Mouse (Mus musculus): Measurements from ENCODE around the gene Gm10277.

The Gm10277 gene

DNA sequence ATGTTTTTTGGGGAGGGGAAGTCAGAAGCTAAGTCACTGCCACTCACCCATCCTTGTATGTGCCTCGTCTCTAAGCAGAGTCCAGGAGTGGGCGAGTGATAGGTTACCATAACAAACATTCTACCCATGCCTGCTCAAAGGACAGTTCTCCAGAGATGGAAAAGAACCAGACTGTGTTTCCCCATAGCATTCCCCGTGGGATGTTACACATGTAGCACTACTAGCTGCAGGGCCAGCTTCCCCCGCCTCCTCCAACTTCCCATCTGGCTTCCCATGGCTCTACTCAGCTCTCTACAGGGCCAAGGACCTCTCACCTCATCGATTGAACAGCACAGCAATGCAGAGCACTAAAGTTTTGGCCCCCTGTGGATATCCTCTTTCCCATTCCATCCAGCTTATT is 7.7 kb upstream of the Gm10277 start:
- no peak for DNase-seq

DNA sequence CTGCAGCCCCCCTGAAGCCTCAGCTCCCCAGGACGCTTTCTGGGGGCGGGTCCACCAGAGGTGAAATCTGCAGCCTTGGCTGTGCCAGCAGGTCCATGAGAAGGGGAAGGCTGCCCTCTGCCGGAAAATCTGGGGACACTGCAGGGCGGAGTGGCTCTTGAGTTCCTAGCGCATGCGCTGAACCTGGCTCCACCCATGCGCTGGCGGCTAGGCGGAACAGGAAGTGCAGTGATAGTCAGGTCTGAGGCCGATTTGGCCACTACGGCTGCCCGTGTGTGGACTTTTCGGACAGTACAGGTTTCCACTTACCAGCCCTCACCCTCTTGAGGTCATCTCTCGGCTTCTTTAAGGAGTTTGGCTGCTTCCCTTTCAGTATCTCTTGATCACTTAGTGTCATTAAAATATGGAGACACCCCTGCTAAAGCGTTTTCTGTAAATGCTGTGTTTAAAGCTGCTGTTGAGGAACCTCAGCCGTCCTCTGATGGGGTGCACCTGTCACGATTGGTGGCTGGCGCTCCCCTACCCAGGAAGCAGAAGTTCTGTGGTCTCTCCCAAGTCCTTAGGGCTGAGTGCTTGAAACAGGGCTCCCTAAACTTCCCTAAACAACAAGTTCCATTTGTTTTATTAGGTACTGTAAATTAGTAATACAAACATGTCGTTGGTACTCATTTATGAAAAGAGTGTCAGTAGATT is 5.8 kb upstream of the Gm10277 start:
- peak; percentile 96 for DNase-seq

- DNase-seq: no peak
These were observed 5.0 kb upstream of the Gm10277 start for GRCm38 (mm10) chr11:77792566-77792909.

- no peak for DNase-seq
These were observed 4.4 kb upstream of the Gm10277 start for GRCm38 (mm10) chr11:77791752-77792565.

DNA sequence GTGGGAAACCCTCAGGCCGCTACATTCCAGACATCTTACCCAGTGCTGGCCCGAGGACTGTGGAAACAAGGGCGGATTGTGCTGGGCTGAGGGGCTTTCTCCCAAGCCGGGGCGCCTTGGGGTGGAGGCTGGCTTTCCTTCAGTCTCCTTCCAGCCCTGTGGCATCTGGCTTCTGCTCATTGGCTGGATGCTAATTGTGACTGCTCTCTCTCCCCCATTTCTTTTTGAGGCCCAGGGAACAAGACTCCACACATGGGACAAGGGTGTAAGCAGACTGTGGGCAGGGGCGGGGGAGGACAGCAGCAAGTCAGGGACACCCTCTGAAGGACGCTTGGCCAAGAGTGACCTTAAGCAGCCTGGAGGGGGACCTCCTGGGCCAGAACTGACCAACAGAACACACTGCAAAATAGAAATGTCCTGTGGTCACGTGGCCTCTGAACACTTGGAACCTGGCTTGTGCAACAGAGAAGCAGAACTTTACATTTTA is 3.7 kb upstream of the Gm10277 start:
- DNase-seq: no peak

DNA sequence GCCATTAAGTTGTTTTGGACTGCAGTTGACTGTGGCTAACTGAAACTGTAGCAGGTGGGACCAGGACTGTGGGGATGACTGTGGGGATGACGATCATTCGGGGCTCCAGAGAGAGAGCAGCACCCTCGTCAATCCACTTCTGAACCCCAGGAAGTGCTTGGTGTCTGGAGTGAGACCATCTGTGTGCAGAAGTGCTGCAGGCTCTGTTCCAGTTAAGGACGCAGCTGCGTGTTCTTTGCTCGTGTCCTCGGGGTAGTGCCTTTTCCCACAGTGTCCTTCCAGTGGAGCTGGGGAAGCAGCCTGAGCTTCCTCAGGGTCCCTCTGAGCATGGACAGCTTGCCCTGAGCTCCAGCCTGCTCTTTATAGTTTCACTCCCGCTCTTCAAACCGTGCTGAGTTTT is 2.7 kb upstream of the Gm10277 start:
- no peak for DNase-seq

- DNase-seq: no peak
These were observed 2.0 kb upstream of the Gm10277 start for GRCm38 (mm10) chr11:77789512-77789911.

- no peak for DNase-seq
These were observed 1.6 kb downstream of the Gm10277 start for GRCm38 (mm10) chr11:77785768-77786561.

DNA sequence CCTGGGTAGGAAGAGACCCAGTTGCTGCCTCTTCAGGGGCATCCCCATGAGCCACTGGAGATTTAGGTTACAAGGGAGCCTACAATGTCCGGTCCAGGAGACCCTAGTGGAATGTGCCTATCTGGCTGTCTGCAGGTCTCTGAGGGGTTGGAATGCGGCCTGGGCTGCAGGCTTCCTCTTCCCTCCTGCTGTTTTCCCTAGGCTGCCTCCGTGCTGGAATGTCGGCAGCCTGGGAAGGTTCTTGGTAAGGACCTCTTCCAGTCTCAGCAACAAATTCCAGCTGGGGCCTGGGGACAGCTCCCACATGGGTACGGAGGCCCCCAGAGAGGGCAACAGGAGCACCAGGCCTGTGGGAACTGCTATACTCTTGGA is 2.2 kb downstream of the Gm10277 start:
- DNase-seq: no peak

GRCm38 (mm10) chr11:77784894-77785293 is 2.7 kb downstream of the Gm10277 start:
- no peak for DNase-seq

DNA sequence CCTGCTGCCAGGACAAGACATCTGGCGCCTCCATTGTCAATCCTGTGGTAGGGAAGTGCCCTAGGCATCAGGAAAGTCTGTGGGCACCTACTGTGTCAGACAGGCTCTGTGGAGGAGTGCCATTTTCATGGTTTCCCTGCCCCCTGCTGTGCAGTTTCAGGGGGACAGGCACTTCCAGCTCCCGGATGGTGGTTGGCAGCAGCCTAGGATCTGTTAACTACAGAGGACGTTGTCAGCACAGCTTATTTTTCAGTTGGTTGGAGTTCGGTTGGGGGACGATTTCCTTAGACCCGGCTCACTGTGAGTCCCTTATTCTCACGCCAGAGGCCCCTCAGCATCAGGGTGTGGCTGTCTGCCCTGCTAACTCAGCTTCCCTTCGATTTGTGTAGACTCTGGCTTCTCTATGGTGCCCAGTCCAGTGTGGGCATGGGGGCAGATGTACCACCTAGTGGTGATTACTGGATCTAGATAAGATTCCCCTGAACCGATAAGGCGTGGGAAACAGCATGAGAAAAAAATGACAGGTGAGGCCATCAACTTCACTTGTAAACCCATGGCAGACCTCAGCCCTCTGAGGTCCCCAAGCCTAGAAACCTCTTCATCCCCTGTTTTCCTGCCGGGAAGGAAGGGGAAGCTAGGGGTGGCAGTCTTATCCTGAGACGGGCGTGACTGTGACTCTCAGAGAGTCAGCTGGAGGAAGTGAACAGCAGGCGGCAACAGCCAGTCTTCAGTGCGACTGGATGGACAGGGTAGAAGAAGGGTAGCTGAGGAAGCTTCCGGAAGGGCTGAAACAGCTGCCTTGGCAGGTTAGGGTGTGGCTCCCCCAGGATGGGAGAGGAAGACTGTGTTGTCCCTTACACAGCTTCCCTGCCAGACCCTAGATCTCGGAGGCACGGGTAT is 3.5 kb downstream of the Gm10277 start:
- no peak for DNase-seq

DNA sequence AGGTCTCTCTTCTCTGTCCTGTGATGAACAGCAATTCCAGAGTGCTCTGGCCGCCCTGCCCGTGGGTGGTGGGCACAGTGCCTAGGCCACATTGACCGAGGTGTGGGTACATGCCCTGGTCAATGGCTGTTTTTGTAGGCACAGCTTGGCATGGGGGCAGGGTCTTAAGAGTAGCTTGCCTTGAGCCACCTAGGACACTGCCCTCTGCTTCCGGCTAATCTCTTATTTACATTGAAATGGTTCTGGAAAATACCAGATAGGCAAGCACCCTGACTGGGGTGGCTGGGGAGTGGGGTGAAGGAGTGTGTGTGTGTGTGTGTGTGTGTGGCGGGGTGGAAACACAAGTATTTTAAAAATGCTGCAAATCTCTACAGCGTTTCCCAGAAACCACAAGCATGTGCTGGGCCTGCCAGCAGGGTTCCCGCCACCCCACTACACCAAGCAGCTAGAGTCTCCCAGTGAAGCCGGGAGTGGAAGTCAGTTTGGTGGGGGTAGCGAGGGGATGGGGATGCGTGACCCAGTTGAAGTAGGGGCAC is 4.3 kb downstream of the Gm10277 start:
- no peak for DNase-seq

DNA sequence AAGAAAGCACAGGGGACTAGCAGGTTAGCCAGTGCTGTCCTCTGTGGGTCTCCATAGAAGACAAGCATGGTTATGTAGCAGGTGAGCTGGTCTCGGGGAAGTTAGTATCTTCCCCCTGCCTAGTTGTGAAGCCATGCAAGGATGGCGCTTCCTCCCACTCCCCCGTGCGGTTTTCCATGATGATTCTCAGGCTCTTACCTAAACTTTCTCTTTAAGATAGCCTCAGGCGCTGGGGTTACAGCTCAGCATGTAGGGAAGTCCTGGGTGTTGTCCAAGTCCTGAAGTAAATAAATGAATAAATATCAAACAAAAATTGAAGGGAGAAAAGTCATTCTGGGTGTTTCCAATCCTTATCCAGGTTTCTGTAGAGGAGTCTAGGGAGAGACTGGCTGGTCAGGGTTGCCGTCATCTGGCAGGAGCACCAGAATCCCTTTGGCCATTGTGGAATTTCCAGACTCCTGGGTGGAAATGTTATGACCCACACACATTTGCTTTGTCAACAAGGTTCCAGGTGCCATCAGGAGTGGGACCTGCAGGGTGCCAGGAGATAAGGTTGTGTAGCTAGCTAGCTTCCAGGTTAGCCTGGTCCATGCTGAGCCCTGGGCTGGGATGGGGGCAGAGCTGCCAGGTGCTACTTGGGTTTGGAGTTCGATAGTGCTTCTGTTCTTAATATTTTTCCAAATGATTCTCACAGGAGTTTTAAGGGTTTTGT is 5.3 kb downstream of the Gm10277 start:
- DNase-seq: no peak

DNA sequence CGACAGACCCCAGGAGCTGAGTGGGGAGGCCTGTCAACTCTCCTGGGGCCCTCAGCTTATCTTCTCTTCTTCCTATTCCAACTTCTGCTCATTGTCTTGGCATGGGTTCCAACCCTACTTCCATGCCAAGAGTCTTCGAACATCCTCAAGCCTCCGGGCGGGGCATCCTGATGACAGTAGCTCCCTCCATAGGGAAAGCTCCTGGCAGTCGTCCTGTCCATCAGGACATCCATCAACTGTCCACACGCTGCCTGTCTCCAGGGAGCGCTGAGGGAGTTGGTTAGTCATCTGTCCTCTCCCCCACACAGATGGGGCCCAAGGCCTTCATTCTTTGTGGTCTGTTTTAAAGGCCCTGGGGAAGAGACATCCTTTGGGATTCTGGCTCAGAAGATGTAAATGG is 6.5 kb downstream of the Gm10277 start:
- no peak for DNase-seq

GRCm38 (mm10) chr11:77779240-77779639 is 8.3 kb downstream of the Gm10277 start:
- no peak for DNase-seq

DNA sequence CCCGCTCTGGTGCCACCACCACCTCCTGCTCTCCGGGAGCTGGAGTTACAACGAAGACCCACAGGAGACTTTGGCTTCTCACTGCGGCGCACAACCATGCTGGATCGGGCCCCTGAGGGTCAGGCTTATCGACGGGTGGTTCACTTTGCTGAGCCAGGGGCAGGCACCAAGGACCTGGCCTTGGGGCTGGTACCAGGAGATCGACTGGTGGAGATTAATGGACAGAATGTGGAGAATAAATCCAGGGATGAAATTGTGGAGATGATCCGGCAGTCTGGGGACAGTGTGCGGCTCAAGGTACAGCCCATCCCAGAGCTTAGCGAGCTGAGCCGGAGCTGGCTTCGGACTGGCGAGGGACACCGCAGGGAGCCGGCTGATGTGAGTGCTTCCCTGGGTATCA is 9.6 kb downstream of the Gm10277 start:
- no peak for DNase-seq

- DNase-seq: no peak
These were observed 10.1 kb downstream of the Gm10277 start for GRCm38 (mm10) chr11:77777436-77777835.

DNA sequence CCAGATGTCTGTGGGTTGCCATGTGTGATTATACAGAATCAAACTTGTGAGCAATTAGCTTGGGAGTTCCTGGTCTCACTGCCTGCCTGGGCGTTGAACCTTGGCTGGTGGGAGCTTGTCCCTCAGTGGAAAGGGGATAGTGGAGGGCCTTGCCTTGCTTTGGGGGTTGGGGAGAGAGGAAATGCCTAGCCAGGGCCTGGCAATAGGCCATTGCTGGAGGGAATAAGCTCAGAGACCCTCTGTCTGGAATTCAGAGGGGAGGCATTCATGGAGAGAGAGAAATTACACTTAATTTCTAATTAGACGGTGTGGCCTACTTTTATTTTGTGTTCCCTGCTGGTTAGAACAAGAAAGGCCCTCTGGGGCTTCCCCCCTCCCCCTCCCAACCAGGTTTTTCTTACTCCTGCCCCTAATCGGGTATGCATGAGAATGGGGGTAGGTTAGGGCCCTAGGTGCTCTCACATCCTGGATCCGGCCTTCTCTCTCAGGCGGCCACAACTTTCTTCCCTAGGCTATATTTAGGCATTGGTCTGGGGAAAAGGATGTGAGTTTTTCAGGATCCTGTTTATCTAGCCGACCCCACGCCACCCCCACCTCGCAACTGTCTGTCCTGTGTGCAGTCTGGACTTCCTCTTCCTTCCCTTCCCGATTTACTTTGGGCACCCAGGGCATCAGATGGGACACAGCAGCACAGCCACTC is 11.7 kb downstream of the Gm10277 start:
- DNase-seq: no peak

- DNase-seq: no peak
These were observed 15.5 kb downstream of the Gm10277 start for GRCm38 (mm10) chr11:77771879-77772713.

DNA sequence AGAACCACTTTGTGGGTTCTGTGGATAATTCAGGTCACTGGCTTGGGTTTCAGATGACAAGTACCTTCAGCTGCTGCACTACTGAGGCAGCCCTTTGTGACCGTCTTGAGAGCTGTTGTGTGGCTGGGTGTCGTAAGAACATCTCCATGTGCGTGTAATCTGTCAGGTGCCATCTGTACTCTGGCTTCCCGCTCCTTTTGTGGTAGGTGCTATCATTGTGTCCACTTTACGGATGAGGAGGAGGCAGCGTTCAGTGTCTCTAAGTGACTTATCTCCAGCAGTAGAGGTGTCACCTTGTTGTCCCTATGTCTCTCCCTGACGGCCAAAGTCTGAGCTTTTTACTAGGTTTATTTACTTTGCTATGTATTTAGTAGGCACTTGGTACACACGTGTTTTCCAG is 17.2 kb downstream of the Gm10277 start:
- no peak for DNase-seq
